Mouse (Mus musculus) forebrain, postnatal 0 days (tissue): Measurements from ENCODE around the gene Tbxa2r. TPM values are rescaled to one million over a fixed set of nuclear protein-coding genes. Genes with fewer than 3 reads are reported as not detected.

ENCODE experiments used
- ATAC-seq: fragments of 200-750 bp; cut with Nextera tagmentation; 2 replicates; pipeline ENCODE4 v1.8.0; 2017; ENCODE audit warnings: mild to moderate bottlenecking, moderate library complexity
- DNase-seq: peaks from one replicate; pipeline ENCODE4 v3.0.0-alpha.2; 2015
- H3K27ac ChIP-seq: fragments of 300-500 bp; sonication (generic); 2 replicates; pipeline ENCODE4 v1.5.1; 2014; ENCODE audit warnings: low read depth, mild to moderate bottlenecking, antibody characterized with exemption, low read length, moderate library complexity, mixed read lengths
- H3K27me3 ChIP-seq: fragments of 300-500 bp; sonication (generic); 2 replicates; pipeline ENCODE4 v1.6.1; 2014; ENCODE audit warnings: mild to moderate bottlenecking, low read length, mixed read lengths; ENCODE audit not compliant: insufficient read depth
- H3K36me3 ChIP-seq: fragments of 300-500 bp; sonication (generic); 2 replicates; pipeline ENCODE4 v1.6.1; 2014; ENCODE audit warnings: mild to moderate bottlenecking, moderate library complexity; ENCODE audit not compliant: insufficient read depth
- H3K4me1 ChIP-seq: fragments of 300-500 bp; sonication (generic); 2 replicates; pipeline ENCODE4 v1.6.1; 2014; ENCODE audit warnings: antibody characterized with exemption; ENCODE audit not compliant: insufficient read depth
- H3K4me2 ChIP-seq: fragments of 300-500 bp; sonication (generic); 2 replicates; pipeline ENCODE4 v1.6.1; 2014; ENCODE audit warnings: low read depth, mild to moderate bottlenecking, moderate library complexity
- H3K4me3 ChIP-seq: fragments of 300-500 bp; sonication (generic); 2 replicates; pipeline ENCODE4 v1.5.1; 2014; ENCODE audit warnings: low read depth, low read length, mixed read lengths
- H3K9ac ChIP-seq: fragments of 300-500 bp; sonication (generic); 2 replicates; pipeline ENCODE4 v1.6.1; 2014; ENCODE audit warnings: mild to moderate bottlenecking
- H3K9me3 ChIP-seq: fragments of 300-500 bp; sonication (generic); 2 replicates; pipeline ENCODE4 v1.6.1; 2016; ENCODE audit warnings: low read length
- CTCF ChIP-seq: sonication (generic); IDR thresholded peaks from 2 replicates; pipeline ENCODE4 v1.5.1; 2016; ENCODE audit warnings: antibody characterized with exemption, control low read depth, low read depth
- WGBS: fragments of 180-500 bp; shearing (Covaris S2); extraction: QIAGEN DNeasy Blood & Tissue Kit; methylation state at CpG from one replicate; pipeline ENCODE4 v1.1.7; 2014; 5-methylcytosine and 5-hydroxymethylcytosine counted together
- polyA plus RNA-seq: library from polyadenylated mRNA; unstranded; fragments of >200 nt; fragmentation: Nextera tagmentation; extraction: Ambion mirVana; gene quantifications from 2 replicates; pipeline ENCODE4 v1.2.1, GENCODE M21; 2015
- total RNA-seq: library from RNA; depleted of rRNA; stranded (reverse); fragments of >200 nt; gene quantifications from 2 replicates; pipeline ENCODE4 v1.2.3, GENCODE M21; 2014

Tbxa2r gene
- total and polyA plus RNA-seq, 2 experiments from 2014 or later = 3.3 to 3.9 TPM

DNA sequence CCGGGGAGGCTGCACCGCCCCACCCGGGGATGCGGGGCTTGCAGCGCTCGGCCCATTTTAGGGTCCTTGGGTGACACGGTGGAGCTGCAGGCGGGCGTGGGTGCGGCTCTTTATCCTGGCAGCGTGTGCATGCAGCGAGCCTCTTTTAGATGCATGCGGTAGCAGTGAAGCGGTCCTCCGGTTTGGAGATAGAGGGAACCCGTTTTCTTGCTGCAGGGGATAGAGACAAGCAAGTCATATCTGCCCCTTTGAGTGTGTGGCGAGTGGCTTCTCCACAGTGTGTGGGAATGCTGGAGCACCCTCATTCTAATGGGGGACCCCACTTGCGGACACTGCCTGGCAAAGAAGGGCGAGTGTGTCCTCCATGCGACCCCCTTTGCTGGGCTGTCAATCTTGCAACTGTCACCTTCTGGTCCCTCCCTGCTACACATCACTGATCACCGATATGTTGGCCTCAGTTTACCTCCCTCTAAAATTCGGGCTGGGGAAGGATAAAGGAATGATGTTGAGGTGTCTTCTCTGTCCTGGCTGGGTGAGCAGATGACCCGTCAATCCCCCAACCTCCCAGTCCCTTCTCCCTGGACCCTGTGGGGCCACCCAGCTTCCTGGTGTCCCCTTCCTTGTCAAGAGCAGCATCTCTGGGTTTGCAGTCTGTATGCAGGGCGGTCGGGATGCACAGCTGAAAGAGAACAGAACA lies 35.0 kb upstream of the Tbxa2r start:
- Histone ChIP-seq H3K4me3 (peak overlapping the region; percentile 68), H3K27me3 (no peaks in the 10 kb centered on the region), H3K27ac (peak overlapping the region; percentile 88), H3K9me3 (no peaks in the 10 kb centered on the region), H3K4me2 (peak overlapping the region; percentile 75), H3K9ac (peak overlapping the region; percentile 85), H3K36me3 (no peaks in the 10 kb centered on the region), H3K4me1 (peaks cover 10% of the 10 kb centered on the region)
- TF ChIP-seq CTCF = peak; percentile 10
- no peak for DNase-seq
- no peak for ATAC-seq
- 2% methylated on average over 25 of the region's 25 CpGs for WGBS

DNA sequence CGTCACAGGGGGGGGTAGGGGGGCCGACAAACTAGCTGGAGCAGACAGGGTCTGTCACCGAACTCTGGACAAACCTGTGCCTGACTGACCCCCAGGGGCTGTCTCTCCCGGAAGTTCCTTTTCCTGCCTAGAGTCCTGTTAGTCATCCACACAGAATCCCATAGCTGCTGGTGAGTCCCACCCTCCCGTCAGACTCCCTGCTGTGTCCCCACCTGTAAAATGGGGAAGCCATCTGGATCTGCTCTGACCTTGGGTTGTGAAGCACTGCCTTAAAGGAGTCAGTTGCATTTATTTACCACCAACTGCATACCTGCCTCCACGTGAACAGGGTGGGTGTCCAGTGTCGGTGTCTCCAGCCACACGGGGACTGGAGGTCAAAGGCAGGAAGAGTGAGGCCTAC lies 34.1 kb upstream of the Tbxa2r start:
- Histone ChIP-seq H3K27me3 (no peaks in the 10 kb centered on the region), H3K4me2 (peak overlapping the region; percentile 75), H3K4me3 (no peak overlapping the region; the same call in 1 of the 2 replicates), H3K27ac (no peak overlapping the region), H3K9me3 (no peaks in the 10 kb centered on the region), H3K9ac (peak overlapping the region; percentile 85), H3K4me1 (peaks cover 10% of the 10 kb centered on the region), H3K36me3 (no peaks in the 10 kb centered on the region)
- WGBS = 71% methylated on average over 8 of the region's 8 CpGs
- no peak for ATAC-seq
- TF ChIP-seq CTCF = no peak
- DNase-seq = no peak

DNA sequence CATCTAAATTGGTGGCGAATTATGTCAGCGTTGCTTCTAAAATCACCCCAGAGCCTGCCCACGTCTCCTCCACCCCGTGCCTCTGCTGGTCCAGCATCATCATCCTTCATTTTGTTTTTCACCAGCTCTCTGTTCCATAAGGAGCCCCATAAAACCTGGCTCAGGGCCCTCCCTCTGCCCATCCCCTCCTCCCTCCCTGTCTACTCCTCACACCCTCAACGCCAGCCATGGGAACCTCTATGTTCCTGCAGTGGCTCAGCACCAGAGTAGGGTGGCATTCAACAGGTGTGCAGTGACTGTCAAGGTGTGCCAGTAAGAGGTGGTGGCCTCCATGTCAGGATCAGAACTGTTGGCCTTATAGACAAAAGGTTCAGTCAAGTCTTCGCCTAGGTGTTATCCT lies 33.3 kb upstream of the Tbxa2r start:
- no peak for ATAC-seq

DNA sequence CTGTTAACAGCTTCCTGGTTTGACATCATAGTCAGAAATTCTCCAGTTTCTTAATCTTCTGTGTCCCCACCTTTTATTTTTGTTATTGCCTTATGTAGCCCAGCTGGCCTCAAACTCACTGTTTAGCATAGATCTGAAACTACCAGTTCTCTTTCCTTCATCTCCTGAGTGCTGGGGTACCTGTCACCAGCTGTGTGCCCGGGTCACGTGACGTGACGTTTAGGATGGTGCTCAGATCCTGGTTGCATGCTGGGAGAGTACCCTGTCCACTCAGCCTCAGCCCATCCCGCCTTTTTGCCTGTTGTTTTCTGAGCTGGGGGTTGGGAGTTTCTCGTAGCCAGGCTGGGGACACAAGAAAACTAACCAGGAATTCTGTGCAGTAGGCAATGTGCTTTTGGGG lies 31.3 kb upstream of the Tbxa2r start:
- H3K4me3 ChIP-seq = no peak overlapping the region
- H3K27ac ChIP-seq = no peak overlapping the region
- ATAC-seq = no peak
- H3K36me3 ChIP-seq = 0 out of 2 replicates have a peak, but pooled peaks cover 4% of the 10 kb centered on the region
- TF ChIP-seq CTCF = no peak
- H3K4me1 ChIP-seq = peaks cover 10% of the 10 kb centered on the region
- 87% methylated on average over 6 of the region's 6 CpGs for WGBS
- no peak overlapping the region for H3K9ac ChIP-seq
- H3K27me3 ChIP-seq = no peaks in the 10 kb centered on the region
- H3K9me3 ChIP-seq = no peaks in the 10 kb centered on the region
- no peak overlapping the region for H3K4me2 ChIP-seq
- DNase-seq = no peak

More for the DNA sequence above, 33.3 kb upstream of the Tbxa2r start:
- Histone ChIP-seq H3K4me3 (no peak overlapping the region), H3K9me3 (no peaks in the 10 kb centered on the region), H3K27me3 (no peaks in the 10 kb centered on the region), H3K4me1 (peaks cover 10% of the 10 kb centered on the region), H3K4me2 (no peak overlapping the region), H3K27ac (no peak overlapping the region), H3K36me3 (no peaks in the 10 kb centered on the region), H3K9ac (no peak overlapping the region)
- no peak for TF ChIP-seq CTCF
- WGBS = 87% methylated on average over 6 of the region's 6 CpGs
- no peak for DNase-seq

DNA sequence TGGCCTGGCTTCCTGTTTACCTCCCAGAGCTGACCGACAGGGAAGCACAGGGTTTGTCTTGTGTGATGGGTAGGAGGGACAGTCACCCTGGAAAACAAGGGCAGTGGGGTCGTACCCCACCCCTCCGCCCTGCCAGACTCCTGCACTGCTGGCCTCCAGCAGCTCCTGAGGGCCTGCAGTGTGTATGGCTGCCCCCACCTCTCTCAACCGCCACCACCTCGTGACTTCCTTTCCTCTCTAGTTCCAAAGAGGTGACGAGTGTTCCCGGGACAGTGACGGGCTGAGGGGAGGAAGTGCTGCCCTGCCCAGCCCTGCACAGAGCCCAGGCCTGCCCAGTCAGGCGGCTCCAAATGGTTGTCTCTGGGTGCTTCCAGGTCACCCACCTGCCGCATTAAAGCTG lies 30.7 kb upstream of the Tbxa2r start:
- ATAC-seq (no peak), DNase-seq (no peak)
- no peaks in the 10 kb centered on the region for H3K9me3 ChIP-seq
- H3K27ac ChIP-seq = no peak overlapping the region
- TF ChIP-seq CTCF = no peak
- WGBS = 80% methylated on average over 10 of the region's 10 CpGs
- H3K4me3 ChIP-seq = no peak overlapping the region
- no peak overlapping the region for H3K9ac ChIP-seq
- 0 out of 2 replicates have a peak, but pooled peaks cover 4% of the 10 kb centered on the region for H3K36me3 ChIP-seq
- H3K4me1 ChIP-seq = peaks cover 10% of the 10 kb centered on the region
- H3K27me3 ChIP-seq = no peaks in the 10 kb centered on the region
- no peak overlapping the region for H3K4me2 ChIP-seq

DNA sequence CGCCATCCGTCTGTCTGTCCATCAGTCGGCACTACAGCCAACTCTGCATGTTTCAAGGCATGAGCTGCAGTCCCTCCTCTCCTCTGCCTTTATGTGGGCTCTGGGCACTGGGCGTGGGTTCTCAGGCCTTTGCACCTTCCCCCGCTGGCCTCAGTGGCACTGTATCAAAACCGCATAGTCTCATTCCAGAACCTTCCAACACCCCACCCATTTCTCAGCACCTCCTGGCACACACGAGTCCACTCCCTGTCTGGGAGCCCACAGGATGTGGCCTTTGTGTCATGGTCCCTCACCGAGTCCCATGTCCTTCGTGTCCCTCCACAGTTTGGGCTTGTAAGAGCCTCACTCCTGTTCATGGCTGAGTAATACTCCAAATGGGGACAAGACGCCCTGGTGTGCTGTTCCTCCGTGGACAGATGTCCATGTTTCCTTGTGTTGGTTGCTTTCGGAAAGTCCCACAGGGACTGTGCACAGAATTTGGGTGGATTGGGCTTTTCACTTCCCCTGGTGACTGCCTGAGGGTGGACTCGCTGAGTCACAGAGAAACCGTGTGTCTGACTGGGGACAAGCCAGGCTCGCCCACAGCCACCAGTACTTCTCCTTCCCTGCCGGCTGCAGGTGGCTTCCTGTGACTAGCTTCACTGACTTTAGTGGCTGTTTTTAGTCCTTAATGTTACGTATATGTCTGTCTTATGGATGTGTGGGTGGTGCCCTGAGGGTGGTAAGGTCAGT lies 30.0 kb upstream of the Tbxa2r start:
- Histone ChIP-seq H3K36me3 (0 out of 2 replicates have a peak, but pooled peaks cover 4% of the 10 kb centered on the region), H3K9me3 (no peaks in the 10 kb centered on the region), H3K4me3 (no peak overlapping the region), H3K27me3 (no peaks in the 10 kb centered on the region), H3K9ac (no peak overlapping the region), H3K4me2 (no peak overlapping the region), H3K27ac (peak overlapping the region; percentile 21; the same call in 1 of the 2 replicates), H3K4me1 (peaks cover 10% of the 10 kb centered on the region)
- WGBS = 94% methylated on average over 17 of the region's 17 CpGs
- DNase-seq (no peak), ATAC-seq (no peak)
- TF ChIP-seq CTCF = no peak
